Mouse (Mus musculus) thymus, postnatal 36 days (tissue): Measurements from ENCODE around the gene Prkaca.

Source experiments
- DNase-seq, 2 experiments: peaks; one replicate each; pipeline ENCODE4 v3.0.0; 2022; ENCODE audit warnings: mixed read lengths in 2 of 2

Gene Prkaca

GRCm38 (mm10) chr8:84042066-84042947 lies 69.5 kb downstream of the Prkaca start, which contains the start of gene Il27ra:
Gene Il27ra, minus strand, starts transcription at chr8:84042589.
- peak; percentile 80 to 84 for DNase-seq

GRCm38 (mm10) chr8:84042948-84043342 lies 70.2 kb downstream of the Prkaca start:
- DNase-seq, result no peak

GRCm38 (mm10) chr8:84044103-84044502 lies 71.3 kb downstream of the Prkaca start:
- no peak for DNase-seq

GRCm38 (mm10) chr8:84044900-84045299 lies 72.1 kb downstream of the Prkaca start, which contains the start of gene Rln3:
Gene Rln3, minus strand, starts transcription at chr8:84045000.
- DNase-seq, result no peak
